In genomic region chr5:30110371-30111060, GRCm38 (mm10) we compare ENCODE assay signal across 9 mouse cellular contexts. TPM values are rescaled to one million over a fixed set of nuclear protein-coding genes. Genes with fewer than 3 reads are reported as not detected.
DNase-seq lines count a peak whose midpoint lies in the region; ATAC-seq and TF ChIP-seq lines count a peak whose summit lies in the region.
"Had no signal": no experiment of that assay in that cellular context is flagged by ENCODE, and none has a peak within 500 bp of the region (broad histone marks: within the 10 kb centered on the region; RNA-seq: fewer than 3 reads in every experiment).

No protein-coding gene starts in this region.

- H3K9ac ChIP-seq in hindbrain, embryonic 13.5 days = peak overlapping the region; percentile 26; the same call in 1 of the 2 replicates

- no peak overlapping the region for H3K27ac ChIP-seq in gastrocnemius, adult 2 months
- H3K27ac ChIP-seq in hindbrain, embryonic 13.5 days = peak overlapping the region; percentile 76

- no peak for TF ChIP-seq POLR2A in brain, embryonic 14.5 days (IDR thresholded peaks at IDR 0.05; ENCODE audit: borderline replicate concordance, extremely low read depth, insufficient read depth, insufficient read length, poor library complexity, severe bottlenecking)

- intact Hi-C loops in gastrocnemius, adult 2 months (cut with DNase I) = loop anchor here (10.0 kb wide), 1 partner anchor 286 kb away; no protein-coding TSS in a partner anchor

- no peak for TF ChIP-seq CTCF in gastrocnemius, adult 2 months (IDR thresholded peaks at IDR 0.05)
- TF ChIP-seq CTCF in brain, embryonic 14.5 days (IDR thresholded peaks at IDR 0.05; ENCODE audit: borderline replicate concordance, extremely low read depth, insufficient read depth, insufficient read length) = no peak

- no peak for ATAC-seq in hindbrain, embryonic 13.5 days (ENCODE audit: low FRiP score)
- no peak for ATAC-seq in monocyte, adult 5-6 weeks (replicated peaks; ENCODE audit: insufficient number of reproducible peaks, low FRiP score, low TSS enrichment, poor library complexity, severe bottlenecking)

- H3K4me1 ChIP-seq in hindbrain, embryonic 13.5 days (replicated peaks) = peaks cover 84% of the 10 kb centered on the region

- H3K4me2 ChIP-seq in hindbrain, embryonic 13.5 days = peak overlapping the region; percentile 47

- peaks cover 23% of the 10 kb centered on the region for H3K27me3 ChIP-seq in hindbrain, embryonic 13.5 days

- WGBS in hindbrain, embryonic 13.5 days = 5% methylated on average over 22 of the region's 22 CpGs

- no peaks in the 10 kb centered on the region for H3K9me3 ChIP-seq in hindbrain, embryonic 13.5 days

- DNase-seq in gastrocnemius, adult 2 months = no peak
- DNase-seq in gastrocnemius, postnatal 4 days (ENCODE audit: low spot score in 2 of 2) = no peak
- peak; percentile 61 for DNase-seq in brain, embryonic 14.5 days (ENCODE audit: low read depth)
- peak; percentile 53 for DNase-seq in mesoderm, embryonic 11.5 days (ENCODE audit: low read depth, low spot score)
- DNase-seq in urinary bladder, adult 2 months (ENCODE audit: low spot score) = no peak
- no peak for DNase-seq in T-cell, adult 2 months (ENCODE audit: low spot score)

- peaks cover 11% of the 10 kb centered on the region; the same call in 1 of the 2 replicates for H3K36me3 ChIP-seq in hindbrain, embryonic 13.5 days

- peak overlapping the region; percentile 54 for H3K4me3 ChIP-seq in gastrocnemius, adult 2 months
- peak overlapping the region; percentile 19; the same call in 1 of the 2 replicates for H3K4me3 ChIP-seq in hindbrain, embryonic 13.5 days

RNA-seq across cellular contexts. Expression of gene 3110082J24Rik, which starts 4.6 kb away (rescaled TPM):
- not detected for total RNA-seq in gastrocnemius, adult 2 months (2021)
- total RNA-seq in gastrocnemius, postnatal 4 days (2021) = not detected
- polyA plus RNA-seq in brain, embryonic 14.5 days (2012; rRNA removed) = 2.9 and 4.3 TPM in 2 replicates
- polyA plus RNA-seq in hindbrain, embryonic 13.5 days (2015; fragmentation: Nextera tagmentation; extraction: Ambion mirVana) = 6.4 and 7.2 TPM in 2 replicates
- not detected in 2 replicates for polyA plus RNA-seq in urinary bladder, adult 2 months (2012; rRNA removed)
- total RNA-seq in monocyte, adult 5-6 weeks (2017) = not detected in 3 replicates
- polyA plus RNA-seq: small intestine, adult 2 months had no signal

RNA-seq across cellular contexts. Expression of gene Garem2, which starts 5.6 kb away (rescaled TPM):
- total RNA-seq in gastrocnemius, adult 2 months (2021) = not detected
- under 1 TPM; 0.17 to 0.29 TPM for total RNA-seq in gastrocnemius, postnatal 4 days (2021)
- 33.4 and 36.6 TPM in 2 replicates for polyA plus RNA-seq in brain, embryonic 14.5 days (2012; rRNA removed)
- 14.0 and 15.0 TPM in 2 replicates for polyA plus RNA-seq in hindbrain, embryonic 13.5 days (2015; fragmentation: Nextera tagmentation; extraction: Ambion mirVana)
- polyA plus RNA-seq in urinary bladder, adult 2 months (2012; rRNA removed) = 0.10 TPM in 1 of 2 replicates, not detected in the other
- not detected in 3 replicates for total RNA-seq in monocyte, adult 5-6 weeks (2017)

RNA-seq across cellular contexts. Expression of gene Tyms, which starts 37.1 kb away (rescaled TPM):
- total RNA-seq in gastrocnemius, adult 2 months (2021) = 1 to 10 TPM; 1.7 to 2.0 TPM
- total RNA-seq in gastrocnemius, postnatal 4 days (2021) = 10 to 100 TPM; 40.8 to 41.2 TPM
- polyA plus RNA-seq in brain, embryonic 14.5 days (2012; rRNA removed) = 43.0 and 72.7 TPM in 2 replicates
- polyA plus RNA-seq in hindbrain, embryonic 13.5 days (2015; fragmentation: Nextera tagmentation; extraction: Ambion mirVana) = 67.9 and 68.8 TPM in 2 replicates
- 24.4 and 25.0 TPM in 2 replicates for polyA plus RNA-seq in urinary bladder, adult 2 months (2012; rRNA removed)
- total RNA-seq in monocyte, adult 5-6 weeks (2017) = 4.6 to 6.0 TPM (median 5.5 TPM) in 3 replicates

RNA-seq across cellular contexts. Expression of gene Hadha, which starts 44.4 kb away (rescaled TPM):
- total RNA-seq in gastrocnemius, adult 2 months (2021) = 100 to 1,000 TPM; 261 to 470 TPM
- 100 to 1,000 TPM; 337 to 342 TPM for total RNA-seq in gastrocnemius, postnatal 4 days (2021)
- 58.8 and 67.3 TPM in 2 replicates for polyA plus RNA-seq in brain, embryonic 14.5 days (2012; rRNA removed)
- 76.1 and 84.3 TPM in 2 replicates for polyA plus RNA-seq in hindbrain, embryonic 13.5 days (2015; fragmentation: Nextera tagmentation; extraction: Ambion mirVana)
- 118 and 129 TPM in 2 replicates for polyA plus RNA-seq in urinary bladder, adult 2 months (2012; rRNA removed)
- total RNA-seq in monocyte, adult 5-6 weeks (2017) = 103 to 133 TPM (median 113 TPM) in 3 replicates

RNA-seq across cellular contexts. Expression of gene Hadhb, which starts 44.5 kb away (rescaled TPM):
- 100 to 1,000 TPM; 340 to 569 TPM for total RNA-seq in gastrocnemius, adult 2 months (2021)
- 100 to 1,000 TPM; 228 TPM for total RNA-seq in gastrocnemius, postnatal 4 days (2021)
- polyA plus RNA-seq in brain, embryonic 14.5 days (2012; rRNA removed) = 37.6 and 47.5 TPM in 2 replicates
- 65.0 and 70.7 TPM in 2 replicates for polyA plus RNA-seq in hindbrain, embryonic 13.5 days (2015; fragmentation: Nextera tagmentation; extraction: Ambion mirVana)
- polyA plus RNA-seq in urinary bladder, adult 2 months (2012; rRNA removed) = 169 and 193 TPM in 2 replicates
- total RNA-seq in monocyte, adult 5-6 weeks (2017) = 86.5 to 145 TPM (median 87.3 TPM) in 3 replicates

Comparison
In these comparisons a context has a peak if more than half of its experiments do, and no peak if none do; other contexts are left out.
1. DNase-seq: peak in brain, embryonic 14.5 days (single experiment) and mesoderm, embryonic 11.5 days (single experiment); none in gastrocnemius, adult 2 months (single experiment), gastrocnemius, postnatal 4 days (0 of 2), urinary bladder, adult 2 months (single experiment) and T-cell, adult 2 months (single experiment).